Mouse (Mus musculus): ENCODE measurements around the gene Nell2. TPM values are rescaled to one million over a fixed set of nuclear protein-coding genes. Genes with fewer than 3 reads are reported as not detected.

The Nell2 gene
- polyA plus RNA-seq, 1 experiment from 2014 or later = 95.2 TPM

GRCm38 (mm10) chr15:95216640-95217365, 311.6 kb downstream of the Nell2 start:
- Histone ChIP-seq H3K27ac (replicated peaks) (no peak overlapping the region), H3K4me2 (replicated peaks) (no peak overlapping the region), H3K27me3 (no peaks in the 10 kb centered on the region), H3K4me3 (no peak overlapping the region), H3K4me1 (peaks cover 3% of the 10 kb centered on the region; the same call in 1 of the 2 replicates), H3K36me3 (0 out of 2 replicates have a peak, but pooled peaks cover 4% of the 10 kb centered on the region), H3K9ac (replicated peaks) (no peak overlapping the region), H3K9me3 (no peaks in the 10 kb centered on the region)
- ATAC-seq (ENCODE audit: low FRiP score, low read depth) = peak; percentile 19; the same call in 1 of the 2 replicates
- WGBS = 66% methylated on average over 12 of the region's 12 CpGs

GRCm38 (mm10) chr15:95210551-95210950, 317.8 kb downstream of the Nell2 start:
- Histone ChIP-seq H3K4me1 (no peaks in the 10 kb centered on the region), H3K27me3 (no peaks in the 10 kb centered on the region), H3K36me3 (no peaks in the 10 kb centered on the region), H3K9me3 (no peaks in the 10 kb centered on the region), H3K4me2 (replicated peaks) (no peak overlapping the region), H3K27ac (replicated peaks) (no peak overlapping the region), H3K9ac (replicated peaks) (no peak overlapping the region), H3K4me3 (no peak overlapping the region)
- 78% methylated on average over 4 of the region's 4 CpGs for WGBS
- no peak for ATAC-seq (ENCODE audit: low FRiP score, low read depth)

GRCm38 (mm10) chr15:95209186-95209585, 319.2 kb downstream of the Nell2 start:
- no peaks in the 10 kb centered on the region for H3K4me1 ChIP-seq
- no peak for ATAC-seq (ENCODE audit: low FRiP score, low read depth)
- H3K36me3 ChIP-seq = no peaks in the 10 kb centered on the region
- H3K9me3 ChIP-seq = no peaks in the 10 kb centered on the region
- H3K9ac ChIP-seq (replicated peaks) = no peak overlapping the region
- H3K27ac ChIP-seq (replicated peaks) = no peak overlapping the region
- H3K27me3 ChIP-seq = no peaks in the 10 kb centered on the region
- 87% methylated on average over 4 of the region's 4 CpGs for WGBS
- H3K4me3 ChIP-seq = no peak overlapping the region
- no peak overlapping the region for H3K4me2 ChIP-seq (replicated peaks)

- no peak for ATAC-seq (ENCODE audit: low FRiP score, low read depth)
- Histone ChIP-seq H3K4me1 (peaks cover 3% of the 10 kb centered on the region; the same call in 1 of the 2 replicates), H3K9me3 (no peaks in the 10 kb centered on the region), H3K9ac (replicated peaks) (no peak overlapping the region), H3K27ac (replicated peaks) (no peak overlapping the region), H3K27me3 (no peaks in the 10 kb centered on the region), H3K4me2 (replicated peaks) (no peak overlapping the region), H3K36me3 (no peaks in the 10 kb centered on the region), H3K4me3 (no peak overlapping the region)
- WGBS = 75% methylated on average over 9 of the region's 9 CpGs
Observed at GRCm38 (mm10) chr15:95193661-95194280, 334.6 kb downstream of the Nell2 start.

GRCm38 (mm10) chr15:95192951-95193350, 335.4 kb downstream of the Nell2 start:
- no peak for ATAC-seq (ENCODE audit: low FRiP score, low read depth)
- no peak overlapping the region for H3K27ac ChIP-seq (replicated peaks)
- no peaks in the 10 kb centered on the region for H3K27me3 ChIP-seq
- 88% methylated on average over 8 of the region's 8 CpGs for WGBS
- H3K4me3 ChIP-seq = no peak overlapping the region
- no peak overlapping the region for H3K9ac ChIP-seq (replicated peaks)
- H3K4me1 ChIP-seq = peaks cover 3% of the 10 kb centered on the region; the same call in 1 of the 2 replicates
- H3K9me3 ChIP-seq = no peaks in the 10 kb centered on the region
- no peaks in the 10 kb centered on the region for H3K36me3 ChIP-seq
- no peak overlapping the region for H3K4me2 ChIP-seq (replicated peaks)

GRCm38 (mm10) chr15:95186226-95186625, 342.1 kb downstream of the Nell2 start:
- no peak for ATAC-seq (ENCODE audit: low FRiP score, low read depth)
- no peaks in the 10 kb centered on the region for H3K9me3 ChIP-seq
- H3K36me3 ChIP-seq = no peaks in the 10 kb centered on the region
- no peak overlapping the region for H3K9ac ChIP-seq (replicated peaks)
- H3K27me3 ChIP-seq = no peaks in the 10 kb centered on the region
- H3K4me3 ChIP-seq = no peak overlapping the region
- H3K4me1 ChIP-seq = 0 out of 2 replicates have a peak, but pooled peaks cover 5% of the 10 kb centered on the region
- H3K27ac ChIP-seq (replicated peaks) = no peak overlapping the region
- 73% methylated on average over 10 of the region's 10 CpGs for WGBS
- H3K4me2 ChIP-seq (replicated peaks) = no peak overlapping the region

GRCm38 (mm10) chr15:95185419-95185818, 342.9 kb downstream of the Nell2 start:
- H3K4me3 ChIP-seq = no peak overlapping the region
- H3K27ac ChIP-seq (replicated peaks) = no peak overlapping the region
- 0 out of 2 replicates have a peak, but pooled peaks cover 5% of the 10 kb centered on the region for H3K4me1 ChIP-seq
- H3K27me3 ChIP-seq = no peaks in the 10 kb centered on the region
- H3K36me3 ChIP-seq = no peaks in the 10 kb centered on the region
- no peak for ATAC-seq (ENCODE audit: low FRiP score, low read depth)
- no peak overlapping the region for H3K9ac ChIP-seq (replicated peaks)
- H3K4me2 ChIP-seq (replicated peaks) = no peak overlapping the region
- no peaks in the 10 kb centered on the region for H3K9me3 ChIP-seq
- 56% methylated on average over 9 of the region's 9 CpGs for WGBS

- Histone ChIP-seq H3K9me3 (no peaks in the 10 kb centered on the region), H3K27ac (replicated peaks) (no peak overlapping the region; the same call in 1 of the 2 replicates), H3K4me3 (no peak overlapping the region), H3K36me3 (no peaks in the 10 kb centered on the region), H3K4me2 (replicated peaks) (no peak overlapping the region), H3K9ac (replicated peaks) (no peak overlapping the region), H3K4me1 (0 out of 2 replicates have a peak, but pooled peaks cover 5% of the 10 kb centered on the region), H3K27me3 (no peaks in the 10 kb centered on the region)
- WGBS = 79% methylated on average over 5 of the region's 5 CpGs
- ATAC-seq (ENCODE audit: low FRiP score, low read depth) = no peak
Observed at GRCm38 (mm10) chr15:95183450-95183849, 344.9 kb downstream of the Nell2 start.

- 66% methylated on average over 3 of the region's 3 CpGs for WGBS
- H3K36me3 ChIP-seq = no peaks in the 10 kb centered on the region
- no peak overlapping the region for H3K9ac ChIP-seq (replicated peaks)
- no peak overlapping the region for H3K4me2 ChIP-seq (replicated peaks)
- no peak for ATAC-seq (ENCODE audit: low FRiP score, low read depth)
- no peak overlapping the region for H3K4me3 ChIP-seq
- no peaks in the 10 kb centered on the region for H3K4me1 ChIP-seq
- no peaks in the 10 kb centered on the region for H3K9me3 ChIP-seq
- H3K27ac ChIP-seq (replicated peaks) = no peak overlapping the region
- H3K27me3 ChIP-seq = no peaks in the 10 kb centered on the region
Observed at GRCm38 (mm10) chr15:95156828-95157227, 371.5 kb downstream of the Nell2 start.

- H3K27me3 ChIP-seq = no peaks in the 10 kb centered on the region
- H3K9me3 ChIP-seq = no peaks in the 10 kb centered on the region
- H3K4me1 ChIP-seq = no peaks in the 10 kb centered on the region
- no peak for ATAC-seq (ENCODE audit: low FRiP score, low read depth)
- H3K36me3 ChIP-seq = no peaks in the 10 kb centered on the region
- no peak overlapping the region for H3K9ac ChIP-seq (replicated peaks)
- 88% methylated on average over 2 of the region's 2 CpGs for WGBS
- H3K27ac ChIP-seq (replicated peaks) = no peak overlapping the region
- no peak overlapping the region for H3K4me3 ChIP-seq
- no peak overlapping the region for H3K4me2 ChIP-seq (replicated peaks)
Observed at GRCm38 (mm10) chr15:95145118-95145517, 383.2 kb downstream of the Nell2 start.

- ATAC-seq (ENCODE audit: low FRiP score, low read depth) = no peak
- H3K36me3 ChIP-seq = no peaks in the 10 kb centered on the region
- H3K4me2 ChIP-seq (replicated peaks) = no peak overlapping the region
- no peak overlapping the region for H3K4me3 ChIP-seq
- no peak overlapping the region for H3K9ac ChIP-seq (replicated peaks)
- no peaks in the 10 kb centered on the region for H3K27me3 ChIP-seq
- H3K27ac ChIP-seq (replicated peaks) = no peak overlapping the region
- 82% methylated on average over 2 of the region's 2 CpGs for WGBS
- H3K4me1 ChIP-seq = no peaks in the 10 kb centered on the region
- no peaks in the 10 kb centered on the region for H3K9me3 ChIP-seq
Observed at GRCm38 (mm10) chr15:95144131-95144530, 384.2 kb downstream of the Nell2 start.

GRCm38 (mm10) chr15:95138709-95139409, 389.5 kb downstream of the Nell2 start:
- H3K4me2 ChIP-seq (replicated peaks) = no peak overlapping the region
- WGBS = 84% methylated on average over 12 of the region's 12 CpGs
- no peaks in the 10 kb centered on the region for H3K27me3 ChIP-seq
- no peak for ATAC-seq (ENCODE audit: low FRiP score, low read depth)
- H3K4me3 ChIP-seq = no peak overlapping the region
- no peak overlapping the region for H3K27ac ChIP-seq (replicated peaks)
- peaks cover 4% of the 10 kb centered on the region; the same call in 1 of the 2 replicates for H3K4me1 ChIP-seq
- H3K9ac ChIP-seq (replicated peaks) = no peak overlapping the region
- no peaks in the 10 kb centered on the region for H3K9me3 ChIP-seq
- no peaks in the 10 kb centered on the region for H3K36me3 ChIP-seq

Data from midbrain, embryonic 12.5 days (tissue).